In genomic region chr8:49465911-49466518, GRCm38 (mm10) we compare ENCODE assay signal across 10 mouse cellular contexts.
DNase-seq lines count a peak whose midpoint lies in the region; TF ChIP-seq lines count a peak whose summit lies in the region.
"Had no signal": no experiment of that assay in that cellular context is flagged by ENCODE, and none has a peak within 500 bp of the region (broad histone marks: within the 10 kb centered on the region; RNA-seq: fewer than 3 reads in every experiment).

No protein-coding gene starts in this region.

- H3K4me1 ChIP-seq in olfactory bulb, adult 2 months (ENCODE audit: control insufficient read depth, insufficient read depth, low read length): peaks cover 14% of the 10 kb centered on the region
- H3K4me1 ChIP-seq: liver, embryonic 15.5 days had no signal

- 0 out of 2 replicates have a peak overlapping the region, but pooled peaks have one; percentile 2 for H3K4me3 ChIP-seq in olfactory bulb, adult 2 months (ENCODE audit: insufficient read depth, low read depth, low read length)
- H3K4me3 ChIP-seq: liver, embryonic 15.5 days; neural tube, embryonic 13.5 days had no signal

- H3K27ac ChIP-seq in olfactory bulb, adult 2 months (ENCODE audit: insufficient read depth, low read depth, low read length): peak overlapping the region; percentile 51; the same call in 1 of the 2 replicates
- H3K27ac ChIP-seq: liver, embryonic 15.5 days; neural tube, embryonic 13.5 days had no signal

- DNase-seq in gastrocnemius, adult 18-20 months (ENCODE audit: low spot score): peak; percentile 1
- no peak for DNase-seq in gastrocnemius, adult 8-10 months (ENCODE audit: low spot score in 2 of 2)
- DNase-seq in kidney, postnatal 14 days: peak; percentile 11
- no peak for DNase-seq in kidney, postnatal 25 days
- DNase-seq in fat pad, adult 2 months (ENCODE audit: extremely low read depth, low read depth, low spot score): peak; percentile 11
- no peak for DNase-seq in spleen, postnatal 10 days (ENCODE audit: low spot score in 2 of 2)
- DNase-seq in ovary, postnatal 10 days (ENCODE audit: low spot score): no peak

- no peak for TF ChIP-seq CTCF in olfactory bulb, adult 2 months (IDR thresholded peaks at IDR 0.05; ENCODE audit: insufficient read depth, low read depth, low read length)

- WGBS in olfactory bulb, adult 2 months: 56% methylated on average over 14 of the region's 14 CpGs

- TF ChIP-seq POLR2A in olfactory bulb, adult 2 months (IDR thresholded peaks at IDR 0.05; ENCODE audit: insufficient read depth, low read depth, low read length): no peak

Comparison
In these comparisons a context has a peak if more than half of its experiments do, and no peak if none do; other contexts are left out.
1. DNase-seq: peak in gastrocnemius, adult 18-20 months (single experiment), kidney, postnatal 14 days (single experiment) and fat pad, adult 2 months (single experiment); none in gastrocnemius, adult 8-10 months (0 of 2), kidney, postnatal 25 days (0 of 2), spleen, postnatal 10 days (0 of 2) and ovary, postnatal 10 days (single experiment).